In genomic region chr3:94973620-94974019, GRCm38 (mm10) we compare ENCODE assay signal across 8 mouse cellular contexts. TPM values are rescaled to one million over a fixed set of nuclear protein-coding genes. Genes with fewer than 3 reads are reported as not detected.
DNase-seq lines count a peak whose midpoint lies in the region; ATAC-seq and TF ChIP-seq lines count a peak whose summit lies in the region.
"Had no signal": no experiment of that assay in that cellular context is flagged by ENCODE, and none has a peak within 500 bp of the region (broad histone marks: within the 10 kb centered on the region; RNA-seq: fewer than 3 reads in every experiment).

No protein-coding gene starts in this region.

- H3K36me3 ChIP-seq in lung, embryonic 16.5 days (ENCODE audit: control insufficient read depth, insufficient read depth, low read length): 0 out of 2 replicates have a peak, but pooled peaks cover 2% of the 10 kb centered on the region
- no peaks in the 10 kb centered on the region for H3K36me3 ChIP-seq in forebrain, embryonic 14.5 days (ENCODE audit: control insufficient read depth, insufficient read depth, low read length)
- peaks cover 9% of the 10 kb centered on the region for H3K36me3 ChIP-seq in limb, embryonic 13.5 days
- H3K36me3 ChIP-seq in neural tube, embryonic 14.5 days (ENCODE audit: control insufficient read depth, insufficient read depth, low read length): no peaks in the 10 kb centered on the region

- no peak for DNase-seq in lung, adult 2 months
- no peak for DNase-seq in forebrain, embryonic 14.5 days (ENCODE audit: low spot score)
- DNase-seq in spleen, adult 12 weeks (ENCODE audit: low spot score): no peak
- no peak for DNase-seq in adrenal gland, postnatal 14 days
- DNase-seq: kidney, postnatal 25 days had no signal

- no peak overlapping the region for H3K9ac ChIP-seq in lung, embryonic 16.5 days (ENCODE audit: low read length)
- H3K9ac ChIP-seq in forebrain, embryonic 14.5 days (ENCODE audit: low read length): no peak overlapping the region
- no peak overlapping the region for H3K9ac ChIP-seq in limb, embryonic 13.5 days
- no peak overlapping the region for H3K9ac ChIP-seq in neural tube, embryonic 14.5 days (replicated peaks; ENCODE audit: low read depth, low read length)

- no peak overlapping the region for H3K27ac ChIP-seq in lung, embryonic 16.5 days (ENCODE audit: low read length)
- H3K27ac ChIP-seq in forebrain, embryonic 14.5 days (ENCODE audit: low read depth, low read length): no peak overlapping the region
- H3K27ac ChIP-seq in limb, embryonic 13.5 days: no peak overlapping the region
- H3K27ac ChIP-seq in neural tube, embryonic 14.5 days (ENCODE audit: low read depth, low read length): no peak overlapping the region

- ATAC-seq in lung, embryonic 16.5 days (ENCODE audit: low read depth): no peak
- no peak for ATAC-seq in forebrain, embryonic 14.5 days
- ATAC-seq in limb, embryonic 13.5 days (ENCODE audit: low FRiP score, low read depth): no peak
- no peak for ATAC-seq in neural tube, embryonic 14.5 days (ENCODE audit: low read depth)

- no peaks in the 10 kb centered on the region for H3K9me3 ChIP-seq in lung, embryonic 16.5 days (ENCODE audit: control insufficient read depth, low read length)
- no peaks in the 10 kb centered on the region for H3K9me3 ChIP-seq in forebrain, embryonic 14.5 days (replicated peaks; ENCODE audit: control insufficient read depth, low read length)
- H3K9me3 ChIP-seq in limb, embryonic 13.5 days: no peaks in the 10 kb centered on the region
- no peaks in the 10 kb centered on the region for H3K9me3 ChIP-seq in neural tube, embryonic 14.5 days (ENCODE audit: control insufficient read depth, low read length)

- H3K4me1 ChIP-seq in lung, embryonic 16.5 days (replicated peaks; ENCODE audit: control insufficient read depth, insufficient read depth, low read length): peaks cover 17% of the 10 kb centered on the region
- H3K4me1 ChIP-seq in lung, adult 2 months (ENCODE audit: control insufficient read depth, insufficient read depth, low read length): peaks cover 8% of the 10 kb centered on the region; the same call in 1 of the 2 replicates
- H3K4me1 ChIP-seq in forebrain, embryonic 14.5 days (ENCODE audit: control insufficient read depth, insufficient read depth, low read length): peaks cover 12% of the 10 kb centered on the region
- peaks cover 13% of the 10 kb centered on the region for H3K4me1 ChIP-seq in limb, embryonic 13.5 days
- peaks cover 6% of the 10 kb centered on the region; the same call in 1 of the 2 replicates for H3K4me1 ChIP-seq in neural tube, embryonic 14.5 days (ENCODE audit: control insufficient read depth, insufficient read depth, low read length)

- H3K27me3 ChIP-seq in lung, embryonic 16.5 days (ENCODE audit: control insufficient read depth, insufficient read depth, low read depth, low read length): no peaks in the 10 kb centered on the region
- no peaks in the 10 kb centered on the region for H3K27me3 ChIP-seq in forebrain, embryonic 14.5 days (replicated peaks; ENCODE audit: control insufficient read depth, insufficient read depth, low read length)
- H3K27me3 ChIP-seq in limb, embryonic 13.5 days: no peaks in the 10 kb centered on the region
- no peaks in the 10 kb centered on the region for H3K27me3 ChIP-seq in neural tube, embryonic 14.5 days (ENCODE audit: control insufficient read depth, insufficient read depth, low read length)

- no peak for TF ChIP-seq POLR2A in lung, adult 2 months (IDR thresholded peaks at IDR 0.05; ENCODE audit: borderline replicate concordance, extremely low read depth, low read depth, low read length)

- TF ChIP-seq CTCF in lung, adult 2 months (IDR thresholded peaks at IDR 0.05; ENCODE audit: insufficient read depth, low read length): no peak

- WGBS in lung, embryonic 16.5 days: 75% methylated on average over 5 of the region's 5 CpGs
- WGBS in lung, adult 2 months: 85% methylated on average over 5 of the region's 5 CpGs
- 83% methylated on average over 5 of the region's 5 CpGs for WGBS in forebrain, embryonic 14.5 days
- WGBS in limb, embryonic 13.5 days: 84% methylated on average over 5 of the region's 5 CpGs
- 90% methylated on average over 5 of the region's 5 CpGs for WGBS in neural tube, embryonic 14.5 days

- no peak overlapping the region; the same call in 1 of the 2 replicates for H3K4me3 ChIP-seq in lung, embryonic 16.5 days (ENCODE audit: low read length)
- H3K4me3 ChIP-seq in lung, adult 2 months (replicated peaks; ENCODE audit: extremely low read depth, low read depth, low read length): no peak overlapping the region
- peak overlapping the region; percentile 55; the same call in 1 of the 2 replicates for H3K4me3 ChIP-seq in forebrain, embryonic 14.5 days (ENCODE audit: low read depth, low read length)
- peak overlapping the region; percentile 89; the same call in 1 of the 2 replicates for H3K4me3 ChIP-seq in limb, embryonic 13.5 days
- no peak overlapping the region for H3K4me3 ChIP-seq in neural tube, embryonic 14.5 days (ENCODE audit: low read depth, low read length)

- peak overlapping the region; percentile 80 for H3K4me2 ChIP-seq in lung, embryonic 16.5 days (ENCODE audit: low read depth, low read length)
- H3K4me2 ChIP-seq in forebrain, embryonic 14.5 days (ENCODE audit: low read length): no peak overlapping the region
- peak overlapping the region; percentile 78 for H3K4me2 ChIP-seq in limb, embryonic 13.5 days (replicated peaks)
- H3K4me2 ChIP-seq in neural tube, embryonic 14.5 days (ENCODE audit: low read depth, low read length): peak overlapping the region; percentile 77; the same call in 1 of the 2 replicates

RNA-seq across cellular contexts. Expression of gene Pi4kb, which starts 0.9 kb away (rescaled TPM):
- 25.1 and 25.7 TPM in 2 replicates for polyA plus RNA-seq in lung, embryonic 16.5 days (2015; fragmentation: Nextera tagmentation; extraction: Ambion mirVana)
- 33.8 and 38.1 TPM in 2 replicates for polyA plus RNA-seq in lung, adult 2 months (2012; rRNA removed)
- polyA plus RNA-seq in forebrain, embryonic 14.5 days (2014; fragmentation: Nextera tagmentation; extraction: Ambion mirVana): 28.8 and 31.0 TPM in 2 replicates
- 27.8 and 34.3 TPM in 2 replicates for polyA plus RNA-seq in limb, embryonic 13.5 days (2015; fragmentation: Nextera tagmentation; extraction: Ambion mirVana)
- polyA plus RNA-seq in neural tube, embryonic 14.5 days (2014; fragmentation: Nextera tagmentation; extraction: Ambion mirVana): 23.8 and 26.7 TPM in 2 replicates
- 40.5 and 46.3 TPM in 2 replicates for total RNA-seq in adrenal gland, postnatal 14 days (2021)

RNA-seq across cellular contexts. Expression of gene Rfx5, which starts 19.7 kb away (rescaled TPM):
- polyA plus RNA-seq in lung, embryonic 16.5 days (2015; fragmentation: Nextera tagmentation; extraction: Ambion mirVana): 8.9 and 10.0 TPM in 2 replicates
- 10.5 and 14.6 TPM in 2 replicates for polyA plus RNA-seq in lung, adult 2 months (2012; rRNA removed)
- polyA plus RNA-seq in forebrain, embryonic 14.5 days (2014; fragmentation: Nextera tagmentation; extraction: Ambion mirVana): 5.6 and 5.9 TPM in 2 replicates
- polyA plus RNA-seq in limb, embryonic 13.5 days (2015; fragmentation: Nextera tagmentation; extraction: Ambion mirVana): 8.6 TPM in 2 replicates
- 8.9 and 9.4 TPM in 2 replicates for polyA plus RNA-seq in neural tube, embryonic 14.5 days (2014; fragmentation: Nextera tagmentation; extraction: Ambion mirVana)
- total RNA-seq in adrenal gland, postnatal 14 days (2021): 22.4 and 26.9 TPM in 2 replicates

RNA-seq across cellular contexts. Expression of gene Selenbp1, which starts 40.8 kb away (rescaled TPM):
- 341 and 430 TPM in 2 replicates for polyA plus RNA-seq in lung, embryonic 16.5 days (2015; fragmentation: Nextera tagmentation; extraction: Ambion mirVana)
- 865 and 921 TPM in 2 replicates for polyA plus RNA-seq in lung, adult 2 months (2012; rRNA removed)
- polyA plus RNA-seq in forebrain, embryonic 14.5 days (2014; fragmentation: Nextera tagmentation; extraction: Ambion mirVana): 10.0 TPM in 2 replicates
- polyA plus RNA-seq in limb, embryonic 13.5 days (2015; fragmentation: Nextera tagmentation; extraction: Ambion mirVana): 32.7 and 34.8 TPM in 2 replicates
- polyA plus RNA-seq in neural tube, embryonic 14.5 days (2014; fragmentation: Nextera tagmentation; extraction: Ambion mirVana): 11.9 TPM in 2 replicates
- total RNA-seq in adrenal gland, postnatal 14 days (2021): 68.0 and 87.5 TPM in 2 replicates

RNA-seq across cellular contexts. Expression of gene Zfp687, which starts 41.6 kb away (rescaled TPM):
- polyA plus RNA-seq in lung, embryonic 16.5 days (2015; fragmentation: Nextera tagmentation; extraction: Ambion mirVana): 23.3 and 23.6 TPM in 2 replicates
- polyA plus RNA-seq in lung, adult 2 months (2012; rRNA removed): 19.2 and 20.6 TPM in 2 replicates
- polyA plus RNA-seq in forebrain, embryonic 14.5 days (2014; fragmentation: Nextera tagmentation; extraction: Ambion mirVana): 16.4 and 21.8 TPM in 2 replicates
- polyA plus RNA-seq in limb, embryonic 13.5 days (2015; fragmentation: Nextera tagmentation; extraction: Ambion mirVana): 23.5 and 24.4 TPM in 2 replicates
- polyA plus RNA-seq in neural tube, embryonic 14.5 days (2014; fragmentation: Nextera tagmentation; extraction: Ambion mirVana): 15.4 and 17.2 TPM in 2 replicates
- 30.9 and 33.2 TPM in 2 replicates for total RNA-seq in adrenal gland, postnatal 14 days (2021)

Comparison
In these comparisons a context has a peak if more than half of its experiments do, and no peak if none do; other contexts are left out.
1. H3K4me3 ChIP-seq: peak in forebrain, embryonic 14.5 days (single experiment) and limb, embryonic 13.5 days (single experiment); none in lung, embryonic 16.5 days (single experiment), lung, adult 2 months (single experiment) and neural tube, embryonic 14.5 days (single experiment).